Comparison of ENCODE assay signal across 10 mouse cellular contexts in genomic region chr7:37773906-37774305, GRCm38 (mm10). TPM values are rescaled to one million over a fixed set of nuclear protein-coding genes. Genes with fewer than 3 reads are reported as not detected.
DNase-seq lines count a peak whose midpoint lies in the region; ATAC-seq lines count a peak whose summit lies in the region.
"Had no signal": no experiment of that assay in that cellular context is flagged by ENCODE, and none has a peak within 500 bp of the region (broad histone marks: within the 10 kb centered on the region; RNA-seq: fewer than 3 reads in every experiment).

No protein-coding gene starts in this region.

- H3K27me3 ChIP-seq in kidney, embryonic 15.5 days: peaks cover 80% of the 10 kb centered on the region
- peaks cover 89% of the 10 kb centered on the region for H3K27me3 ChIP-seq in embryonic facial prominence, embryonic 13.5 days
- peaks cover 9% of the 10 kb centered on the region; the same call in 1 of the 2 replicates for H3K27me3 ChIP-seq in hindbrain, embryonic 12.5 days
- H3K27me3 ChIP-seq in neural tube, embryonic 12.5 days (replicated peaks): 0 out of 2 replicates have a peak, but pooled peaks cover 15% of the 10 kb centered on the region
- peaks cover 80% of the 10 kb centered on the region for H3K27me3 ChIP-seq in liver, embryonic 11.5 days (replicated peaks; ENCODE audit: control insufficient read depth, insufficient read depth, low read length)

- intact Hi-C loops in left cerebral cortex, postnatal 14 days (cut with DNase I): no loop called here

- H3K4me2 ChIP-seq in kidney, embryonic 15.5 days: peak overlapping the region; percentile 99; the same call in 1 of the 2 replicates
- H3K4me2 ChIP-seq in embryonic facial prominence, embryonic 13.5 days: peak overlapping the region; percentile 97; the same call in 1 of the 2 replicates
- H3K4me2 ChIP-seq in hindbrain, embryonic 12.5 days (replicated peaks): peak overlapping the region; percentile 78
- peak overlapping the region; percentile 92 for H3K4me2 ChIP-seq in neural tube, embryonic 12.5 days (replicated peaks)
- H3K4me2 ChIP-seq in liver, embryonic 11.5 days: no peak overlapping the region

- no peak overlapping the region for H3K27ac ChIP-seq in kidney, embryonic 15.5 days
- H3K27ac ChIP-seq in embryonic facial prominence, embryonic 13.5 days: no peak overlapping the region
- H3K27ac ChIP-seq in hindbrain, embryonic 12.5 days: no peak overlapping the region
- no peak overlapping the region for H3K27ac ChIP-seq in neural tube, embryonic 12.5 days
- no peak overlapping the region for H3K27ac ChIP-seq in liver, embryonic 11.5 days (ENCODE audit: low read depth, low read length)

- no peak for ATAC-seq in kidney, embryonic 15.5 days (replicated peaks; ENCODE audit: low FRiP score)
- ATAC-seq in embryonic facial prominence, embryonic 13.5 days (ENCODE audit: insufficient number of reproducible peaks, insufficient read depth, low FRiP score, low TSS enrichment, low read depth): no peak
- no peak for ATAC-seq in hindbrain, embryonic 12.5 days (ENCODE audit: low FRiP score)
- ATAC-seq in neural tube, embryonic 12.5 days (ENCODE audit: low FRiP score, low read depth): no peak
- no peak for ATAC-seq in liver, embryonic 11.5 days (replicated peaks; ENCODE audit: low FRiP score)

- no peak overlapping the region; the same call in 1 of the 2 replicates for H3K4me3 ChIP-seq in kidney, embryonic 15.5 days (replicated peaks)
- peak overlapping the region; percentile 54; the same call in 1 of the 2 replicates for H3K4me3 ChIP-seq in embryonic facial prominence, embryonic 13.5 days
- H3K4me3 ChIP-seq in hindbrain, embryonic 12.5 days: peak overlapping the region; percentile 67
- H3K4me3 ChIP-seq in neural tube, embryonic 12.5 days: no peak overlapping the region; the same call in 1 of the 2 replicates
- no peak overlapping the region for H3K4me3 ChIP-seq in liver, embryonic 11.5 days (ENCODE audit: low read depth, low read length)

- WGBS in kidney, embryonic 15.5 days: 16% methylated on average over 5 of the region's 5 CpGs
- 6% methylated on average over 5 of the region's 5 CpGs for WGBS in embryonic facial prominence, embryonic 13.5 days
- WGBS in hindbrain, embryonic 12.5 days: 8% methylated on average over 5 of the region's 5 CpGs
- 3% methylated on average over 5 of the region's 5 CpGs for WGBS in neural tube, embryonic 12.5 days
- 15% methylated on average over 5 of the region's 5 CpGs for WGBS in liver, embryonic 11.5 days

- H3K36me3 ChIP-seq in kidney, embryonic 15.5 days: no peaks in the 10 kb centered on the region
- H3K36me3 ChIP-seq in embryonic facial prominence, embryonic 13.5 days: no peaks in the 10 kb centered on the region
- no peaks in the 10 kb centered on the region for H3K36me3 ChIP-seq in hindbrain, embryonic 12.5 days
- no peaks in the 10 kb centered on the region for H3K36me3 ChIP-seq in neural tube, embryonic 12.5 days
- H3K36me3 ChIP-seq in liver, embryonic 11.5 days (ENCODE audit: control insufficient read depth, insufficient read depth, low read length): no peaks in the 10 kb centered on the region

- H3K4me1 ChIP-seq in kidney, embryonic 15.5 days: peaks cover 51% of the 10 kb centered on the region
- H3K4me1 ChIP-seq in embryonic facial prominence, embryonic 13.5 days: peaks cover 37% of the 10 kb centered on the region
- peaks cover 9% of the 10 kb centered on the region; the same call in 1 of the 2 replicates for H3K4me1 ChIP-seq in hindbrain, embryonic 12.5 days
- H3K4me1 ChIP-seq in neural tube, embryonic 12.5 days: peaks cover 8% of the 10 kb centered on the region; the same call in 1 of the 2 replicates
- no peaks in the 10 kb centered on the region for H3K4me1 ChIP-seq in liver, embryonic 11.5 days (replicated peaks; ENCODE audit: control insufficient read depth, insufficient read depth, low read length)

- H3K9me3 ChIP-seq in kidney, embryonic 15.5 days (replicated peaks): no peaks in the 10 kb centered on the region
- H3K9me3 ChIP-seq in embryonic facial prominence, embryonic 13.5 days: no peaks in the 10 kb centered on the region
- H3K9me3 ChIP-seq in hindbrain, embryonic 12.5 days (replicated peaks): no peaks in the 10 kb centered on the region
- H3K9me3 ChIP-seq in neural tube, embryonic 12.5 days: no peaks in the 10 kb centered on the region
- H3K9me3 ChIP-seq in liver, embryonic 11.5 days (ENCODE audit: control insufficient read depth, low read length): no peaks in the 10 kb centered on the region

- H3K9ac ChIP-seq in kidney, embryonic 15.5 days: no peak overlapping the region
- no peak overlapping the region for H3K9ac ChIP-seq in embryonic facial prominence, embryonic 13.5 days
- H3K9ac ChIP-seq in hindbrain, embryonic 12.5 days: peak overlapping the region; percentile 83; the same call in 1 of the 2 replicates
- peak overlapping the region; percentile 83; the same call in 1 of the 2 replicates for H3K9ac ChIP-seq in neural tube, embryonic 12.5 days
- H3K9ac ChIP-seq in liver, embryonic 11.5 days (ENCODE audit: low read depth, low read length): no peak overlapping the region

- no peak for DNase-seq in kidney, adult 18-20 months
- no peak for DNase-seq in liver, embryonic 11.5 days (ENCODE audit: low spot score)
- no peak for DNase-seq in left cerebral cortex, postnatal 14 days (ENCODE audit: low spot score in 2 of 2)
- DNase-seq in lung, postnatal 25 days (ENCODE audit: low spot score): no peak
- DNase-seq: right cerebral cortex, postnatal 25 days; thymus, postnatal 14 days had no signal

RNA-seq across cellular contexts. Expression of gene Zfp536, which starts 0.5 kb away (rescaled TPM):
- polyA plus RNA-seq in kidney, embryonic 15.5 days (2015; fragmentation: Nextera tagmentation; extraction: Ambion mirVana): 6.7 and 9.5 TPM in 2 replicates
- polyA plus RNA-seq in embryonic facial prominence, embryonic 13.5 days (2015; fragmentation: Nextera tagmentation; extraction: Ambion mirVana): 5.9 and 7.1 TPM in 2 replicates
- 45.1 and 49.1 TPM in 2 replicates for polyA plus RNA-seq in hindbrain, embryonic 12.5 days (2016; fragmentation: Nextera tagmentation; extraction: Ambion mirVana)
- polyA plus RNA-seq in neural tube, embryonic 12.5 days (2016; fragmentation: Nextera tagmentation; extraction: Ambion mirVana): 46.9 and 48.5 TPM in 2 replicates
- polyA plus RNA-seq in liver, embryonic 11.5 days (2014; fragmentation: Nextera tagmentation; extraction: Ambion mirVana): 0.66 and 0.86 TPM in 2 replicates
- 10 to 100 TPM; 28.7 to 30.0 TPM for total RNA-seq in left cerebral cortex, postnatal 14 days (2021)

Comparison
In these comparisons a context has a peak if more than half of its experiments do, and no peak if none do; other contexts are left out.
1. H3K4me3 ChIP-seq: peak in embryonic facial prominence, embryonic 13.5 days (single experiment) and hindbrain, embryonic 12.5 days (single experiment); none in kidney, embryonic 15.5 days (single experiment), neural tube, embryonic 12.5 days (single experiment) and liver, embryonic 11.5 days (single experiment).
2. H3K9ac ChIP-seq: peak in hindbrain, embryonic 12.5 days (single experiment) and neural tube, embryonic 12.5 days (single experiment); none in kidney, embryonic 15.5 days (single experiment), embryonic facial prominence, embryonic 13.5 days (single experiment) and liver, embryonic 11.5 days (single experiment).